In genomic region chr8:53222194-53222593, GRCm38 (mm10) we compare ENCODE assay signal across 10 mouse cellular contexts.
"Had no signal": no experiment of that assay in that cellular context is flagged by ENCODE, and none has a peak within 500 bp of the region (broad histone marks: within the 10 kb centered on the region; RNA-seq: fewer than 3 reads in every experiment).

No protein-coding gene starts in this region.

- DNase-seq: kidney, adult 9 months; kidney, postnatal 36 days; layer of hippocampus, adult 9-11 months; lung, embryonic 14.5 days; lung, postnatal 10 days; lung, postnatal 4 days; right cerebral cortex, postnatal 25 days; thymus, postnatal 36 days had no signal

- ATAC-seq: liver, embryonic 12.5 days; midbrain, embryonic 16.5 days had no signal
